ENCODE assay signal across 8 mouse cellular contexts in the genomic region with DNA sequence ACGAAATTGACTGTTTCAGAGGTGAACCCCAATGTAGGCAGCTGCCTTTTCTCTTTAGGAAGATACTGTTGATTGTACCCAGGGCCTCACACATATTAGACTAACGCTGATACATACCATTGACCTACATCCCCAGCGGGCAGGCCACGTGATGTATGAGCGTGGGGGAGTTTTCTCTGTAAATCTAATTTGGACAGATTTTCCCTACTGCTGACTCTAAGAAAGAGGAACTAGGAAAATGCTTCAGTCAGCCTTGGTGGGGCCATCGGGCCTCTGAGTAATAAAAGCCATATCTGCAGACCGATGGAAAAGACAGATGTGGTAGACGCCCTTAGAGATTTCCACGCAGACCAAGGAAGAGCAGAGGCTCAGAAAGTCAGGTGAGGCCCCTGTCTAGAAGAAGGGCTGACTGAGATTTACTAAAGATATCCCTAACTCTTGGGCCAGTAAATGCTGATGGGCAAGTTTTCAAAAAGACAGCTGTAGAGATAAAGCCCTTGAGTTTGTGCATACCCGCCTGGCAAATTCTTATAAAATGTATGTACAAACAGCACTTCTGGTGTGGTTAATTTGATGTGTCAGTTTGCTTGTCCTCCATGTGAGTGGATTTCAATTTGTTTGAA. TPM values are rescaled to one million over a fixed set of nuclear protein-coding genes. Genes with fewer than 3 reads are reported as not detected.
DNase-seq lines count a peak whose midpoint lies in the region; ATAC-seq lines count a peak whose summit lies in the region.

No protein-coding gene starts in this region.

- DNase-seq in urinary bladder, postnatal 14 days (ENCODE audit: low spot score): peak; percentile 17
- no peak for DNase-seq in urinary bladder, postnatal 10 days (ENCODE audit: low spot score)
- DNase-seq in embryonic facial prominence, embryonic 14.5 days (ENCODE audit: low spot score): peak; percentile 53
- peak; percentile 32 for DNase-seq in limb, embryonic 10.5 days (ENCODE audit: low spot score)
- DNase-seq in splenic B cell, adult 2 months (ENCODE audit: low read depth, low spot score): peak; percentile 80
- no peak for DNase-seq in cerebellum, postnatal 25 days

- H3K27ac ChIP-seq in embryonic facial prominence, embryonic 14.5 days (replicated peaks; ENCODE audit: low read depth, low read length): peak overlapping the region; percentile 79
- peak overlapping the region; percentile 64 for H3K27ac ChIP-seq in heart, embryonic 15.5 days
- H3K27ac ChIP-seq in limb, embryonic 10.5 days: peak overlapping the region; percentile 92

- H3K4me2 ChIP-seq in embryonic facial prominence, embryonic 14.5 days (ENCODE audit: low read depth, low read length): peak overlapping the region; percentile 68
- peak overlapping the region; percentile 74 for H3K4me2 ChIP-seq in heart, embryonic 15.5 days

- H3K36me3 ChIP-seq in embryonic facial prominence, embryonic 14.5 days (ENCODE audit: control insufficient read depth, insufficient read depth, low read length): no peaks in the 10 kb centered on the region
- H3K36me3 ChIP-seq in heart, embryonic 15.5 days: no peaks in the 10 kb centered on the region
- H3K36me3 ChIP-seq in limb, embryonic 10.5 days: peaks cover 15% of the 10 kb centered on the region; the same call in 1 of the 2 replicates
- H3K36me3 ChIP-seq in megakaryocyte, embryonic 14.5 days (replicated peaks; ENCODE audit: low read length): peaks cover 16% of the 10 kb centered on the region
- no peaks in the 10 kb centered on the region for H3K36me3 ChIP-seq in splenic B cell, adult 2 months (ENCODE audit: control insufficient read depth, insufficient read depth, low read length, poor library complexity, severe bottlenecking)

- no peaks in the 10 kb centered on the region for H3K9me3 ChIP-seq in embryonic facial prominence, embryonic 14.5 days (ENCODE audit: control insufficient read depth, low read length)
- H3K9me3 ChIP-seq in heart, embryonic 15.5 days (replicated peaks): no peaks in the 10 kb centered on the region
- H3K9me3 ChIP-seq in limb, embryonic 10.5 days (replicated peaks): no peaks in the 10 kb centered on the region
- H3K9me3 ChIP-seq in megakaryocyte, embryonic 14.5 days: no peaks in the 10 kb centered on the region

- peaks cover 9% of the 10 kb centered on the region for H3K4me1 ChIP-seq in embryonic facial prominence, embryonic 14.5 days (ENCODE audit: control insufficient read depth, insufficient read depth, low read length)
- H3K4me1 ChIP-seq in heart, embryonic 15.5 days (replicated peaks): peaks cover 4% of the 10 kb centered on the region; the same call in 1 of the 2 replicates
- peaks cover 10% of the 10 kb centered on the region; the same call in 1 of the 2 replicates for H3K4me1 ChIP-seq in limb, embryonic 10.5 days
- H3K4me1 ChIP-seq in megakaryocyte, embryonic 14.5 days: peaks cover 21% of the 10 kb centered on the region

- H3K4me3 ChIP-seq in embryonic facial prominence, embryonic 14.5 days (ENCODE audit: low read depth, low read length): peak overlapping the region; percentile 65
- peak overlapping the region; percentile 81 for H3K4me3 ChIP-seq in heart, embryonic 15.5 days
- peak overlapping the region; percentile 77 for H3K4me3 ChIP-seq in limb, embryonic 10.5 days
- H3K4me3 ChIP-seq in megakaryocyte, embryonic 14.5 days (replicated peaks): peak overlapping the region; percentile 95

- 59% methylated on average over 10 of the region's 10 CpGs for WGBS in embryonic facial prominence, embryonic 14.5 days
- WGBS in heart, embryonic 15.5 days: 64% methylated on average over 10 of the region's 10 CpGs
- WGBS in limb, embryonic 10.5 days: 83% methylated on average over 10 of the region's 10 CpGs

- no peaks in the 10 kb centered on the region for H3K27me3 ChIP-seq in embryonic facial prominence, embryonic 14.5 days (replicated peaks; ENCODE audit: control insufficient read depth, insufficient read depth, low read length)
- no peaks in the 10 kb centered on the region for H3K27me3 ChIP-seq in heart, embryonic 15.5 days
- H3K27me3 ChIP-seq in limb, embryonic 10.5 days (ENCODE audit: low read depth, poor library complexity, severe bottlenecking): no peaks in the 10 kb centered on the region
- no peaks in the 10 kb centered on the region for H3K27me3 ChIP-seq in megakaryocyte, embryonic 14.5 days (replicated peaks)
- H3K27me3 ChIP-seq in splenic B cell, adult 2 months (ENCODE audit: control insufficient read depth, insufficient read depth, low read length, poor library complexity, severe bottlenecking): no peaks in the 10 kb centered on the region

- peak; percentile 31; the same call in 1 of the 2 replicates for ATAC-seq in embryonic facial prominence, embryonic 14.5 days (ENCODE audit: low read depth)
- 0 out of 2 replicates have a peak, but pooled peaks have one; percentile 15 for ATAC-seq in heart, embryonic 15.5 days (replicated peaks; ENCODE audit: insufficient number of reproducible peaks, insufficient read depth, low FRiP score, low read depth)

- peak overlapping the region; percentile 1; the same call in 1 of the 2 replicates for H3K9ac ChIP-seq in embryonic facial prominence, embryonic 14.5 days (ENCODE audit: low read depth, low read length)
- H3K9ac ChIP-seq in heart, embryonic 15.5 days: no peak overlapping the region

RNA-seq across cellular contexts. Expression of a gene that starts 0.7 kb away (rescaled TPM):
- polyA plus RNA-seq in embryonic facial prominence, embryonic 14.5 days (2014; fragmentation: Nextera tagmentation; extraction: Ambion mirVana): 13.1 and 15.4 TPM in 2 replicates
- 8.5 and 9.8 TPM in 2 replicates for polyA plus RNA-seq in heart, embryonic 15.5 days (2015; fragmentation: Nextera tagmentation; extraction: Ambion mirVana)
- 10.5 and 13.0 TPM in 2 replicates for polyA plus RNA-seq in limb, embryonic 10.5 days (2016; fragmentation: Nextera tagmentation; extraction: Ambion mirVana)
- polyA plus RNA-seq in megakaryocyte, embryonic 14.5 days (2012; ENCODE audit: insufficient read depth, low replicate concordance): 2.9 TPM in 1 of 2 replicates, not detected in the other

RNA-seq across cellular contexts. Expression of a gene that starts 26.8 kb away (rescaled TPM):
- 18.6 and 20.3 TPM in 2 replicates for polyA plus RNA-seq in embryonic facial prominence, embryonic 14.5 days (2014; fragmentation: Nextera tagmentation; extraction: Ambion mirVana)
- 3.9 and 4.3 TPM in 2 replicates for polyA plus RNA-seq in heart, embryonic 15.5 days (2015; fragmentation: Nextera tagmentation; extraction: Ambion mirVana)
- 3.8 and 3.9 TPM in 2 replicates for polyA plus RNA-seq in limb, embryonic 10.5 days (2016; fragmentation: Nextera tagmentation; extraction: Ambion mirVana)
- 0.53 TPM in 1 of 2 replicates, not detected in the other for polyA plus RNA-seq in megakaryocyte, embryonic 14.5 days (2012; ENCODE audit: insufficient read depth, low replicate concordance)

Comparison
In these comparisons a context has a peak if more than half of its experiments do, and no peak if none do; other contexts are left out.
1. DNase-seq: peak in urinary bladder, postnatal 14 days (single experiment), embryonic facial prominence, embryonic 14.5 days (single experiment), limb, embryonic 10.5 days (single experiment) and splenic B cell, adult 2 months (single experiment); none in urinary bladder, postnatal 10 days (single experiment) and cerebellum, postnatal 25 days (0 of 2).
2. Peak in every context shown above with its lines, with median percentiles within 50 percentile points of each other: H3K27ac ChIP-seq and H3K4me3 ChIP-seq.